Mouse (Mus musculus): Measurements from ENCODE around the gene Cdrt4.

DNA sequence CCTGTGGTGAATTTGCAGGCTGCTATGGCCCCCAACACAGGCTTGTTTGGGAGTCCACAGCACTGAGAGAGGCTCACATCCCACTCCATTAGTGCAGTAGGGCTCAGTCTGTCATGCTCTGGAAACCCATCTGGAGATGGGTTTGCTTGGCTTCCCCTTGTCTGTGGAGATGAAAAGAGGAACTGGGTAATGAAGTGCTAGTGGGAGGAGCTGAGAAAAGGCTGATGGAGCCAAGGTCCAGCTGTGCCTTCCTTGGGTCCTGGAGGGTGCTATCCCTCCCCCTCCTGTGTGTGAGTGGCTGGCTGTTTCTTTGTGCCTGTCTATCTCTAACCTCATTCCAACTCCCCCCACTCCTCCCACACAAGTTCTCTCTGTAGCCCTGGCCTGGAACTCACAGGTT, 69.6 kb downstream of the Cdrt4 start:
- TF ChIP-seq CTCF (IDR thresholded peaks at IDR 0.05; ENCODE audit: low read depth, low read length) (no peak), POLR2A (IDR thresholded peaks at IDR 0.05; ENCODE audit: extremely low read depth, insufficient read depth, low read length) (no peak)
